Mouse (Mus musculus) spleen, adult 12 weeks (tissue): ENCODE results near the gene Dlg2.

ENCODE experiments used
- DNase-seq: peaks from one replicate; pipeline ENCODE4 v3.0.0; 2022; ENCODE audit warnings: low spot score

Dlg2 gene

DNA sequence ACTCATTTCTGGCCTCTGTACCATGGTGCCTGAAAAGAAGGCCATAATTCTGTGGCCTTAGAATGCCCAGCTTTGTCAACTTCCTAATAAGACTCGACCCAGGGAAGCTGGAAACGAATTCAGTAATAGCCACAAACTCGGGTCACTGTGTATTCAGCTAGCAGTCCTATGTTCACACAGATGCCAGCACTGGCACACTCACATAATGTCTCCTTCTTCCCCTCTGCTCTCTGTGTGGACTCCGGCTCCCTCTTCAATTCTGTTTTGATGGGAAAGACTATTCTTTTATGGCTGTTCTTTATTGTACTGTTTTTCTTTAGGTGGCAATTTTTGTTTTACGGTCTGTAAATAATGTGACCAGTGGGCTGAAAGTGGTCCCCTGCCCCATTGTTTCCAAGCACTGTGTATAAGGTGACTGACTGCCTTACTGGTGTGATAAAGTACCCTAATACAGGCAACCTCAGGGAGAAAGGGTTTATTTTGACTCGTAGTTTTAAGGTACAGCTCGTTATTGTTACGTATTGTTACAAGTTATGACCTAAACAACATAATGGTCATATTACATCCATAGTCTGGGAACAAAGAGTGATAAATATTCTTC is 1816.5 kb downstream of the Dlg2 start:
- no peak for DNase-seq

DNA sequence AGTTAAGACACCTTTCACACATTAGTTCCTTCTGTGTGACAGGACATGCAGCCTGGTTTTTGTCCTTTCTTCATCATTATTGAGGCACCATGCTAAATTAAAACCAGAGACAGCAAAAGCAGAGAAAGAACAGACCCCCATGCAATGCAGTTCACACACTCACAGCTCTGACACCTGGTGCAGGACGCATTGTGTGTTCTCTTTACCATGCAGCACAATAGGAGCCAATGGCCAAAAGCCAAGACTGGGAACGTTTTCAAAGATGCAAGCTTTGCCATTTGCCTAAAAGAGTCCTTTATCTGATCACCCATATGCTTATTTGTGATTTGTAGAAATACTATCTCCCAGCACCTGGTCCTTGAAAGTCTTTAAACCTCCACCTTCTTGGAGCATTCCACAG is 1824.6 kb downstream of the Dlg2 start:
- no peak for DNase-seq

DNA sequence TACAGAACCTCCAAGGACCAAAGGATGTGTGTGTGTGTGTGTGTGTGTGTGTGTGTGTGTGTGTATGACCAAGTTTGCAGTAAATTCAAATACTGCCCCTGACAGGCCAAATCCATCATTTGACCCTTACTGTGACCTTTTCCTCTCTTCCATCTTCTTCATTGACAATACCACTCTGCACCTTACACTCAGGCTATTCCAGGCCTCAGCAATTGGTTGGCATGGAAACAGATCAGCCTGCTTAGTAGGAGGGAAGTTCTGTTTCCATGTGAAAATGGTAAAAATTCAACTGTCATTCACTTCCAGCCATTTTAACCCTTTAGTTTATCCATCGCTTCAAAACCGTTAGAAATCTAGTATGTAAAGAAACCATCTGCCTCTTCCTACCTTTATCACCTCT is 1831.2 kb downstream of the Dlg2 start:
- no peak for DNase-seq

DNA sequence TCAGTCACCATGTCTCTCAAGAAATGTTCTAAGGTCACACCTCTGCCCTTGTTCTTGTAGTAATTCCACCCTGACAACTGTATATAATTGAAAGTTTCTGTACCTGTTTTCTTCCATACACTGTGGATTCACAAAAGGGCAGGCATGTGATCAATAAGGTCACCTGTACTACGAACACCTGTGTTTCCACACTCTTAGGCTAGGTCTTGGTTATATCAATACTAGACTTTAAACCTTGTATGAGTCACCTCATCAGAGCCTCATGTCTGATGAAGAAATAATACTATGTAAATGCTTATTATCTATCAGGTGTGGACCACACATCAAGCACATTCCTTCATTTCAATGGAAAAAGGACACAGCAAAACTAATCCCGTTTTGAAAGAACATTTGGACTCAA is 1831.7 kb downstream of the Dlg2 start:
- DNase-seq: no peak

DNA sequence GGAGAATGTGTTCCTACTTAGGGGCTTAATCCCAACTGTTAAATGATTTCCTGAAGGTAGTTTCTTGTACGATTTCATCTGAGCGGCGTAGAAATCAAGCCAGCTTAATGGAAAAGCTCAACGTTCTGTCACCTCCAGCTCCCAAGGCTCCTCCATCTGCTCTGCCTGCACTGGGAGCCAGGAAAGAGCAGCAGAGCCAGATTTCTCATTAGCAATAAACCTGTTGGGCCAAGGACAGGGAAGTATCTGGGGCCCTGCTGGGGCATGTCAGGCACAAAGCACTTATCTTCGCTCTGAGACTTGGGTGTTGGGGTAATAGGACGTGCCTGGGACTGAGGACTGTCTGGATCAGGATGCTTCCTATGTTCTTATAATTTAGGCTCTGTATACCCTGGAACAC is 1839.9 kb downstream of the Dlg2 start:
- DNase-seq: no peak

DNA sequence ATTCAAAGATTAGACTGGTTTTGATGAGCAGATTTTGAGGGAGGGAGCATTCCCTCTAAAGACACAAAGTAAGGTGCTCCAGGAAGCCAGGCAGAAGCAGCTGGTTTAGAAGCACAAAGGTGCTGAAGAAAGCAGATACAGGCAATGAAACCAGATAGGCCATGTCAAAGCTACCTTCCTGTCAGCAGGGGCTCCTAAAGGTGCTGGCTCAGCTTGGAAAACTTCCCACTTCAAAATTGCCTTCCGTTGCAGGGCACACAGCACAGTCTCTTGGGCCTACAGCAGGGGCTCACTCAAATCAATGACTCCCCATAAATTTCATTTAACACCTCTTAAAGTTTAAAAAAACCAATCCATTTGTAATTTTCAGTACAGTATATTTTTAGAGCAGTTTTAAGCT is 1843.0 kb downstream of the Dlg2 start:
- no peak for DNase-seq

DNA sequence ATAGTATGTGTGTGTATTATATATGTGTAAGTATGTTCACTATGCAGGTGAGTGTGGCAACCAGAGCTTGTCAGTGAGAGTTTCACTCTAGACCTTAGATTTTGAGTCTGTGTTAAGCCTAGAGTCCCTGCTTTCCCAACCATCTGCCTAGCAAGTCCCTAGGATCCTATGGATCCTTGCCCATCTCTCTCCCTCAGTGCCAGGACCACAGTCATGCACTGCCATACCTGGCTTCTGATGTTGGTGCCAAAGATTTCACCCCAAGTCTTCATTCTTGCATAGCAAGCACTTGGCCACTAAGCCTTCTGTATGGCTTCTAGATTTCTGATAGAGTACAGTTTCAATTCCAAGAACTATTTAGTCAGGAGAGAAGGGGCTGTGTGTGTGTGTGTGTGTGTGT is 1843.7 kb downstream of the Dlg2 start:
- no peak for DNase-seq

DNA sequence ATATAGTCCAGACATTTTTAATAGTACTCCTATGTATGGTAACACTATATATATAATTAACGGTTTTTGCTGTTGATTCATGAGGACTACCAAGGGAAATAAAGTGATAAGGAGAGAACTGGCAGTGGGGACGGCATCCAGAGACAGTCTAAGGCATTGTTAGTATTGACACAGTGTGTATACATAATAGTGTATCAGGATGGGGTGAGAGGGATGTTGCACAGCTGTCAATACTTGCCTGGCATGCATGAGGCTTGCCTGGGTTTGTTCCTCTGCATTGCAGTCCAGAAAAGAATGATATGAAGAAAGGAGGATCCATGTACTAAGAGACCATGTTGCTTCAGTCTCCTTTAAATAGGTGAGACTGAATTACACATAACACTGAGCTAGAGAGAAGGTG is 1845.3 kb downstream of the Dlg2 start:
- DNase-seq: no peak

DNA sequence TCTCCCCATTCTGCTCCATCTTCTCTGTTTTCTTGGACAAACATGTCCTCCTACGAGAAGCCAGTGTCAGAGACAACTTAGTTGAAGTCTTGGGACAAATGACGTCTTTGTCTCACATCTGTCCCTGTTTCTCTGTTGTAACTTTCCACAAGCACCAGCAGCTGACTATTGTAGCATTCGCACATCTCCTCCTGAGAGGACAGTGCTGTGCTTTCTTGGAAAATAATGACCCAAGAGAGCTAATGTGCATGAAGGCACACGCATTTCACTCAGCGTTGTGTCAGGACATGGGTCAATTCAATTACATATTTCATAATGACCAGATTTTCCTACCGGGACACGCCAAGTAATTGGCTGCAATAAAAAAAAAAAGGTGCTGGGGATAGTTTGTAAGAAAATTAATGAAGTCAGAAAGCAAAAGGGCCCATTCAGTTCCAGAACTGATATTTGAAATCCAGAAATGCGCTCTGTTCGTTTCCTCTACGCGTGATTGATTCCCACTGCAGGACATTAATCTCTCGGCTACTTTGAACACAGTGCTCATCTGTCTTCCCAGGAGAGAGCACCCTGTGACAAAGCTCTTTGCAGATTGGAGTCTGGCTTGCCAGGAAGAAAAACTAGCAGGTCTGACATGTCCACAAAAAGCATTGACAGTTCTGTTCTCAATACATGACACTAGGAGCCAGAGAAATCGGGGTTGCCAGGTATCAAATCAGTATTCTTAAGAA is 1846.0 kb downstream of the Dlg2 start:
- DNase-seq: no peak

DNA sequence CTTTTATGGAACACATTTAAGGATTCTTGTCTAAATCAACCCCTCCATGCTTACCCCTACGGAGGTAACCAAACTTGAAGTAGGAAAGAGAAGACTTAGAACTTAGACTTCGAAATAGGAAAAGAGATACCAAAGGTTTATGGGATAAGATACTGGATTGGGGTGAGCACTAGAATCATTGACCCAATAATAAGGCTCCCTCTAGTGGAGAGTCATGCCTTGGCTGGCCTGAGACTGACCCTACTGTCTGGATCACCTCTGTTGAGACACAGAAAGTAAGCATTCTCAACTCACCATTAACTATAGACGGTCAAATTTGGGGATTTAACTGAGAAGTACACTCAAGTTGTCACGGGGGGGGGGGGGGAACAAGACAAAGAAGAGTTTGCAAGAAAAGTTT is 1847.2 kb downstream of the Dlg2 start:
- DNase-seq: no peak

DNA sequence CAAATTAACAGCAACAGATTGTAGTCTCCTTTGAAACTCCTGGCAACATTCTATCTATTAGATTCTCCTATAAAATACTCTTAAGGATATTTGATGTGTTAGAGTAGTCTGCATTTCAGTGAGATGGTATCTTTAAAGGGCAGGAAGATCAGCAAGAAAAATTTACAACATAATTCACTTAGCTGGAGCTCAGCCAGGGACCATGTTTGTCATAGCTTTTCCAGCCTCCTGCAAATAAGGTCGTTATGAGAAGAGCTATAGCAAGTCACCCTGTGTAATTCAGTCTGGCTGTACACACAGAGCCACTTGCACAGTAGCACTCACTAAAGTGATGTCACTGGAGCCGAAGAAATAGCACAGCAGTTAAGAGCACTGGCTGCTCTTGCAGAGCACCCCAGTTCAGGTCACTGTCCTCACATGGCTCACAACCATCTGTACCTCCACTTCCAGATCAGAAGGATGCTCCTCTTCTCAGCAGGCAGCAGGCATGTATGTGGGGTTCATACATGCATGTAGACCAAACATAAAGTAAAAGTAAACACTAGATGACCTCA is 1850.9 kb downstream of the Dlg2 start:
- no peak for DNase-seq

DNA sequence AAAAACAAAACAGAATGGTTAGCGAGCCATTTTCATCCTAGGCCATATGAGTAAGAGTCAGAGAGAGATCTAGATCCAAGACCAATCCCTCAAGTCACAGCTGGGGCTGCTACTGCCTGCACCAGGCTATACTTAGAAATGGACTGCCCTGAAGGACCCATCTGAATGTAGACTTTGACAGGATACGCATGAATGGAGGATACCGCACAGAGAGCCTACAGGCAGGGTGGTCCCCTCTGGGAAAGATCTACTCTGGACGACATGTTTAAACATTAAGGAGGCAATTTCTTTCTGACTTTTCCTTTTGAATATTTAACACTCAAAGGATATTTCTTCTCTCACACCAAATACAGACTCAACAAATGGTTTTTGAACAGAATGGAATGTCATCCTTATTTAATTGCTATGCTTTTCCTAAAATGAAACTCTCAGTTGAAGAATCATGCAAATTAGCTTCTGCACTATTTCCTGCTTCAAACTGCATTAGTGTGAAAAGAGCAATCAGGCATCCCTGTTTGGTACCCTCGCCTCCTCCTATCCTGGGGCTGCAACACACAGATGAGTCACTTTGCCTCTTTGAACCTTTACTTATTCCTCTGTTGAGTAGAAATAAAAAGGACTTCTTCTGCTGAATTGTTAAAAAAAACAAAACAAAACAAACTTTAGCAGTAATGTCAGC is 1856.9 kb downstream of the Dlg2 start:
- no peak for DNase-seq

DNA sequence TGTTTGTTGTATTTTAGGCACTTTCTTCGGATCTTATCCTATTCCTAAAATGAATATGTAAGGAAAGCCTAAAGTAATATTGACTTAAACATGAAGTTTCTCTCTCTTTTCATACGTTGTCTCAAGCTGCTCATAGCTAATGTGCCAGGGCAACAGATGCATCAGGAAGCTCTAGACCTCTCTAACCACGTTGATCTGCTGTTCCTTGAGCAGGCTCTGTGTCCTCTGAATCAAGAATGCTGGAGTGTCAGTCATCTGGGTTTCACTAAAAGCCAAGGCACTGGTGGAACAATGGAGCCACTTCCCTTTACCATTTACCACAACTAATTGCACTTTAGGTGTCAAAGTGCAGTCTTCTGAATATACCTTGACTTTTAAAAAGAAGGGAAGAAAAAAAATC is 1880.1 kb downstream of the Dlg2 start:
- DNase-seq: no peak

DNA sequence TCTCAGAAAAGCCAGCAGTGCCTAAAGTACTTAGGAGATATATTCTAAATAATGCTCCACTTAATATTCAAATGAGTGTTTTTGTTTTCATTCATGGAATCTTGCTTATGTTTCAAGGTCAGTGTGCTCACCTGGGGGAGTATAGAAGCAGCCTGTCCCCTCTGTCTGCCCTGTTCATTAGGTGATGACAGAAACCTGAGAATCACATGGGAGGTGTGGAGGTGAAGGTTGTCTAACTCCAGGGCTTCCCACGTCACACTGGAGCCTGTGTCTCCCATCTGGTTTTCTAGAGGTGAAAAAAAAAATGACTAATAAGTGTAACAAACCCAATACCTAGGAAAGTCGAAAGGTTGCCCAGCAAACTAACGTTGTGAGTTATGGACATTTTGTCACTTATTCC is 1886.9 kb downstream of the Dlg2 start:
- DNase-seq: no peak

DNA sequence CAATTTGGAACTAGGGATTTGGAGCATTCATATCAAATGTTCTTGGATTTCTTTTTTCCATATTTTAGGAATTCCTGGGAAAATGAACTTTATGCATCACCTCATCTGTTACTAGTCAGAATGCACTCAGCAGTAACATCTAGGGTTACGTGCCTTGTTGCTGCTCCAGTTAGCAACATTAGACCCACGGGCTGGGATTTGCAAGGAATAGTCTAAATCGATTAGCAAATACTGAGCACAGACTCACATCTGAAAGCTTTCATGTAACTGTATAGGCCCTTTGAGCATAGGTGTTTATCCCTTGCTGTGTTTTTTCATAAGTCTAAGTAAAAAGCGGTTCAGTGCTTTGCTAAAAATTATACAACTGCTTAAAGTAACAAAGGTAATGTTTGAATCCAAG is 1887.3 kb downstream of the Dlg2 start:
- DNase-seq: no peak

DNA sequence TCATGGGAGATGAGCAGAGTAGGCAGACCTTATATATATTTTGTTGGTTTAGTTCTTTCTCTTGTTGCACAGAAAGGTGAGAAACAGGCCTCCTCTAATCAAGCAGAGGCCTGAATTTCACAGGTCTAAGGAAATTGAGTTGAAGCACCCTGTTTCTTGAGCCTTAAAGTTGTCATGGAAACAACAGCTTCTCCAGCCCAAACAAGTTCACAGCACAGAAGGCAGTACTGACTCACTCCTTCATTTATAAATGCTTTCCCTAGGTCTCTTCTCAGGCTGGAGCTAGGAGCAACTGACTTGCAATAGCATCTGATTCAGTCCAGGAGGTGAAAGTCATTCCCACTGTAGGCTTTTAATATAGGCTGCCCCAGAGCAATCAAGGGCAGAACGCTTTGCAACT is 1890.6 kb downstream of the Dlg2 start:
- no peak for DNase-seq

DNA sequence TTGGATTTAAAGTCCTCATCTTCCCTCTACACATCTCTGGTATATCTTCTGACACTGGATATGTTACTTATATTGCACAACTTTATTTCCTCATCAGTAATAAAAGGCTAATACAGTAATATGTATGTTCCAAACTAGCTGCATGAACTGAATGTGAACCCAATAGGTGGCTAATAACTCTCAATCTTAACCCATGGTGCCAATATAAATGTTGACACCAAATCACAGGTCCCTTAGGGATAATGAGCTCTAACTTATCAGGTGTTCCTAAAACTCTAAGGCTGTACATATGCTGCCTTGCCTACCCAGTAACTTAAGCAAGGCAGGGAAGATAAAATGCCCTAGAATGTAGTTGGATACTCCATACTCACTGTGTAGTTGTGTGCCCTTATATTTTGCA is 1894.0 kb downstream of the Dlg2 start:
- no peak for DNase-seq

DNA sequence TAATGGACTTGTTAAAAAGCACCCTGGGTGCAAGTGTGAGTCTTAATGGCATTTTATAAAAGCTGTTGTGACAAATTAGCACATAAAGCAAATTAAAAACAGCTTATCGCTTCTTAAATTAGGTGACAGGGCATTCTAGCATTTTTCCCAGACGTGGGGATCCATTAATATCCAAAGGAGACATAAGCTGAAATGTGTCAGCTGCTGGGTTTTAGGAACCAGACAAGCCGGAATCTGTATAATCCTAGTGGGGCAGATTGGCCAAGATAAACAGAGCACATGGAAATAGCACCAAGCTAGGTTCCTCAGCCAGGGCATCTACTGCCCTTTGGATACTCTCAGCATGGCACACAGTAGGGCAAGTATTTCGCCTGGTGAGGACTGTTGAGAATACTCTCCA is 1895.2 kb downstream of the Dlg2 start:
- DNase-seq: no peak

DNA sequence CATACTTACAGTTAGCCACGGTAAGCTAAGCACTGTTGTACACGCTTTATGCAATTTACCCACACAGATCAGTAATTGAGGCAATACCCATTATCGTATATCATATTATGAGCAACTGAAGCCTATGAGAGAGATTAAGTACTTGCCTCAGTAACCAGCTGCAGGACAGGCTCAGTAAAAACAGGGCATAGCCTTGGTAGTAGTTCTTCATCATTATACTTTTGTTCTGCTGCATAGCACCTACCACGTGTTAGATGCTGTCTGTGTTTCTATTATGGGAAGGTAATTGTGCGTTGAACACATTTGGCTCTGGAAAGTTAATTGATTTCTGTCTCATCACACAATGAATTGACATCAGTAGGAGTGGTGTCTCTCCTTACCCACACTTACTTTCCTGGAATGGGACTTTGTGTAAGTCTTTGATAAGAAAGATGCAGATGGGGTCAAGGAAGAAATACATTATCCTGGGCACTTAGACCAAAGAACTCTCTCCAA is 1897.4 kb downstream of the Dlg2 start:
- DNase-seq: no peak

DNA sequence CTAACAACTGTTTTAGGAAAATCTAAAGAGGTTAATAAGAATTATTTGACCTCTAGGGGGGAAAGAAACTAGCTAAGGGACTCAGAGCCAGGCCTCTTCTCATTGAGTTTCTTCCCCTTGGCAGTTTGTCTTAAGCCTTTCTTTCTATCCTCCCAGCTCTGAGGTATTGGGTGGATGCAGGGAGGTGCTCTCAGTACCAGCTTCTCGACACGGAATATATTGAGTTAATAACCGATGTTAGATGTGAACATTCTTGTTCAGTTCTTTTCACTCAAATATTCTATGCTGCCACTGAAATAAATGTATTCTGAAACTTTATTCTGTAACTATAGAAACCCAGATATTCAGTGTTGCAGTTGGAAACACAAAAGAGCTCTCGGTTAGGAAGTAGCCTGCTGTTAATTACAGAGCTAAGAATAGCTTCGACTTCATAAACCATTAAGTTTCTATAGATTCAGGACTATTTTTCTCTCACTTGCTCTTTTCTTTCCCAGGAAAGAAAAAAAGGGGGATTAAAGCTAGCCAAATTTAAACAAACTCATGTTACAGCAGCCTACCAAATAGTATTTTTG is 1907.5 kb downstream of the Dlg2 start:
- no peak for DNase-seq

DNA sequence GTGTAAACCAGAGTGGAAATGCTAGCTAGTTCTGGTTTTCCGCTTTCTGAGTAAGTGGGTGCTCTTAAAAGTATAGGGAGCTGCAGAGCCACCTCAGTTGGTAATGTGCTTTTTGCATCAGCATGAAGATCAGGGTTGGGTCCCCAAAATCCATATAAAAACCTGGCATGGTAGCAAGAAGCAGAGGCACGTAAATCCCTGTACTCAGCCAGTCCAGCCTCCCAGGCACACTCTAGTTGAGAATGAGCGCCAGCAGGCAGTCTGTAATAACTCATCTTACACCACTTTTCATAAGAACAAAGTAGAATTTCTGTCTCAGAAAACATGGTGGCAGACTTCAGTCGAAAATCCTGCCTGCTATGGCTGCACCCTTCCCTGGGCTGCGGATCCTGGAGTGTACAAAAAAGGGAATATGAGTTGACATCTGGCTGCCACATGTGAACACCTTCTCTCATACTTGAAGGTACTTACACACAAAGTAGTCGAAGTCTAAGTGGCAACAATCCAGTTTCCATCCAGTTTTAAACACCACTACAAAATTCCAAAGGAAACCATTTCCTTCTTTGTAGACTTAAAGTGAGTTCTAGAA is 1915.7 kb downstream of the Dlg2 start:
- no peak for DNase-seq

DNA sequence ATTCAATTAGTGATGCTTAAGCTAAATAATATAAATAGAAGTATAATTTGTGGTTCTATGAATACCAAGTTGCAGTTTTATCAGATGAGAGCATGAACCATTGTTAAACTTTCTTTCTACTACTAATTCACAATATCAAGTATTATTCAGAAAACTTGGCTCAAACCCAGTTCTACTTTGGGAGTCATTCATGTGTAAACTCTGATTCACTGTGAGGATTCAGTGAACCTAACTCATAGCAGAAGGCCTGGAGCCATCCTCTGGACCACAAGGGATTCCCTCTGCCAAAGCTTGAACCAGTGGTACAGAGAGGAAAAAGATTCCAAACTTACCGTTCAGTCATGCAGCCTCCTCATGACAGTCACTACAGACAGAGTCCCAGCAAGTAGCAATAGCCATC is 1920.3 kb downstream of the Dlg2 start:
- no peak for DNase-seq
